Mouse (Mus musculus): ENCODE measurements around the gene Mybpc2. TPM values are rescaled to one million over a fixed set of nuclear protein-coding genes. Genes with fewer than 3 reads are reported as not detected.

Mybpc2 gene
- polyA plus RNA-seq, 1 experiment from 2014 or later = 0.10 TPM

GRCm38 (mm10) chr7:44549621-44550408 is 25.4 kb upstream of the Mybpc2 start:
- ATAC-seq (no peak), DNase-seq (ENCODE audit: low spot score) (no peak)
- WGBS = 95% methylated on average over 23 of the region's 23 CpGs
- no peaks in the 10 kb centered on the region for H3K9me3 ChIP-seq (replicated peaks; ENCODE audit: control insufficient read depth, low read length)
- H3K9ac ChIP-seq (ENCODE audit: low read length) = no peak overlapping the region
- peaks cover 31% of the 10 kb centered on the region for H3K36me3 ChIP-seq (ENCODE audit: control insufficient read depth, insufficient read depth, low read length)
- no peak overlapping the region for H3K4me3 ChIP-seq (ENCODE audit: low read depth, low read length)
- H3K27ac ChIP-seq (ENCODE audit: low read depth, low read length) = no peak overlapping the region
- H3K4me2 ChIP-seq (ENCODE audit: low read length) = no peak overlapping the region
- H3K27me3 ChIP-seq (replicated peaks; ENCODE audit: control insufficient read depth, insufficient read depth, low read length) = no peaks in the 10 kb centered on the region
- H3K4me1 ChIP-seq (ENCODE audit: control insufficient read depth, insufficient read depth, low read length) = peaks cover 10% of the 10 kb centered on the region

DNA sequence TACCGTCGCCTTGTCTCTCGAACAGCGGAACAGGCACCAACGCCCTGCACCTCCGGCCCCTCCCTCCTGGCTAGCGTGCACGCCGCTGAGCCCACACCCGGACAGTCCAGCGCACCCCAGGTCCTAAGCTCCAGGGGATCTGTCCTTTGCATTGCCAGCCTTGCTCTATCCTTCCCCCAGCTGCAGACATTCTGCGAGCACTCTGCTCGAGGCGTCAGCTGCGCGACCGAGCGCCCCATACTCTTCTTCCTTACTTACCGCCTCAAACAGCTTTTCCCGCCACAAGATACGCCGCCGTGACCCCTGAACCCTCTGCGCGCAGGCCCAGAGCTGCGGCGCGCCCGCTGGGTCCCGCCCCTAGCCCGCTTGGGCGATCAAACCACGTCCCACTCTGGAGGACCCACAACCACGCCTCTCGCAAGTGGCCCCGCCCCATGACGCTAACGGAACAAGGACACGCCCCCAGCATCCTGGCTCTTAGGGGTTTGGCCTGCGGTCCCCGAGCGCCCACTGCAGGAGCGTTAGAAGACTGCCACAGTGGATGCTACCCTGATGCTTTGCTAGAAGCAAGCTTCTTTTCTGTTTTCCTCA is 24.1 kb upstream of the Mybpc2 start, which contains the start of gene Pold1:
Gene Pold1 (minus strand): TSS at position 353 of the 591 bp plus-strand sequence.
- peak within 1 kb of the TSS; percentile 90 for H3K4me2 ChIP-seq (ENCODE audit: low read length)
- H3K4me3 ChIP-seq (ENCODE audit: low read depth, low read length) = peak within 1 kb of the TSS; percentile 50
- H3K27me3 ChIP-seq (replicated peaks; ENCODE audit: control insufficient read depth, insufficient read depth, low read length) = no peaks in the 10 kb centered on the region
- no peaks in the 10 kb centered on the region for H3K9me3 ChIP-seq (replicated peaks; ENCODE audit: control insufficient read depth, low read length)
- H3K27ac ChIP-seq (ENCODE audit: low read depth, low read length) = peak within 1 kb of the TSS; percentile 54
- H3K36me3 ChIP-seq (ENCODE audit: control insufficient read depth, insufficient read depth, low read length) = peaks cover 31% of the 10 kb centered on the region
- DNase-seq (ENCODE audit: low spot score) = peak; percentile 99
- peak; percentile 93 for ATAC-seq
- H3K4me1 ChIP-seq (ENCODE audit: control insufficient read depth, insufficient read depth, low read length) = peaks cover 10% of the 10 kb centered on the region
- peak within 1 kb of the TSS; percentile 64 for H3K9ac ChIP-seq (ENCODE audit: low read length)
- 0% methylated on average over 43 of the region's 43 CpGs for WGBS

DNA sequence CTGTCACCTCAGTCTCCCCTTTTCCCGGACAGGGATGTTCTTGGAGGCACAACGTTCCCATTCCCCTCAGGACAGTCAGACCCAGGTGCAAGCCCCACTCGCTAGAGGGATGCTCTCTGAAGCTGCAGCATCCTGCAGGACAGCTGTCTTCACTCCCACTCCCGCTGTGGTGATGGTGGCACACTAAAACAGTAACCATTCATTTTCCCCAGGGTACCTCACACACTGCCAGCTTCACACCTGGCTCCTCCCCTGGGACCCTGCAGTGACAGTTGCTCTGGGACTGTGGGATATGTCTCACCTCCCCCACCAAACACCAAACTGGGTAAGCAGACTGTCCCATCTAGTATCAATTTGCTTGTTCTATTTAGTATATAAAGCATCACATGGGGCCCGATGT is 23.3 kb upstream of the Mybpc2 start:
- Histone ChIP-seq H3K4me3 (ENCODE audit: low read depth, low read length) (peak overlapping the region; percentile 50), H3K4me2 (ENCODE audit: low read length) (peak overlapping the region; percentile 90), H3K27me3 (replicated peaks; ENCODE audit: control insufficient read depth, insufficient read depth, low read length) (no peaks in the 10 kb centered on the region), H3K9me3 (replicated peaks; ENCODE audit: control insufficient read depth, low read length) (no peaks in the 10 kb centered on the region), H3K36me3 (ENCODE audit: control insufficient read depth, insufficient read depth, low read length) (peaks cover 33% of the 10 kb centered on the region), H3K27ac (ENCODE audit: low read depth, low read length) (no peak overlapping the region), H3K4me1 (ENCODE audit: control insufficient read depth, insufficient read depth, low read length) (peaks cover 6% of the 10 kb centered on the region), H3K9ac (ENCODE audit: low read length) (peak overlapping the region; percentile 64)
- DNase-seq (ENCODE audit: low spot score) = no peak
- WGBS = 19% methylated on average over 5 of the region's 5 CpGs
- ATAC-seq = no peak

DNA sequence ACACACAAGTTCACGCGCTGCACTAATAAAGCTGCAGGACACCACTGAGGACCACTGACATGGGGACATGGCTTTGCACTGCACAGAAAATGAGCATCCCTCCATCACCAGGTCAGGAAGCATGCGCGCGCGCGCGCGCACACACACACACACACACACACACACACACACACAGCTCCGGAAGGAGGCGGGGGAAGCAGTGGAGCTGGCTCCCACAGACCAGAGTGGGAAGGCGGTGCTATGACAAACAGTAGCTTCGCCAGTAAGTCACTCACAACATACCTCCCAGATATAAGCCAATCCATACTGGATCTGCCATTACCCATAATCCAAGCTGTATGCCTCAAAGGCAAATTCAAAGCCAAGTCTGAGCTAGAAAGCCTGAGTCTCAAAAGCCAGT is 22.6 kb upstream of the Mybpc2 start:
- no peak for ATAC-seq
- H3K4me2 ChIP-seq (ENCODE audit: low read length) = peak overlapping the region; percentile 90
- peaks cover 35% of the 10 kb centered on the region for H3K36me3 ChIP-seq (ENCODE audit: control insufficient read depth, insufficient read depth, low read length)
- DNase-seq (ENCODE audit: low spot score) = no peak
- peaks cover 6% of the 10 kb centered on the region for H3K4me1 ChIP-seq (ENCODE audit: control insufficient read depth, insufficient read depth, low read length)
- no peaks in the 10 kb centered on the region for H3K9me3 ChIP-seq (replicated peaks; ENCODE audit: control insufficient read depth, low read length)
- peak overlapping the region; percentile 64; the same call in 1 of the 2 replicates for H3K9ac ChIP-seq (ENCODE audit: low read length)
- no peak overlapping the region for H3K27ac ChIP-seq (ENCODE audit: low read depth, low read length)
- WGBS = 96% methylated on average over 13 of the region's 13 CpGs
- no peaks in the 10 kb centered on the region for H3K27me3 ChIP-seq (replicated peaks; ENCODE audit: control insufficient read depth, insufficient read depth, low read length)
- H3K4me3 ChIP-seq (ENCODE audit: low read depth, low read length) = 0 out of 2 replicates have a peak overlapping the region, but pooled peaks have one; percentile 50

DNA sequence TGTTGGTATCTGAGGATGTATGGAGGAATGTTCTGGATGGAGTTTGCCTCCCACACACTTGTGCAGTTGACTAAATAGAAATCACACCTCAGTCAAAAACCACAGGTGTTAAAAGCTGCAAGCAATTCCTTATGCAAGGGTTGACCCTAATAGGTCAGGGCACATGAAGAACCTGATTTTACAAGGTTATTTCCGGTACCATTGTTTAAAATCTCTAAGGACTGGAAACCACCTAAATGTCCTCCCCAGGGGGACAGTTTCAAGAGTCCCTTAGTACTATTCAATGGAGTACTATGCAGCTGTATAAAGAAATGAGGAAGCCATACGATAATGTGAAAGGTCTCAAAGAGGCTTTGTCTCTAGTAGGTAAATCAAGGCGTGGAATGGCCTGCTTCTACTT is 21.8 kb upstream of the Mybpc2 start:
- no peak for DNase-seq (ENCODE audit: low spot score)
- ATAC-seq = no peak
- Histone ChIP-seq H3K9ac (ENCODE audit: low read length) (no peak overlapping the region), H3K27me3 (replicated peaks; ENCODE audit: control insufficient read depth, insufficient read depth, low read length) (no peaks in the 10 kb centered on the region), H3K27ac (ENCODE audit: low read depth, low read length) (no peak overlapping the region), H3K4me3 (ENCODE audit: low read depth, low read length) (no peak overlapping the region), H3K36me3 (ENCODE audit: control insufficient read depth, insufficient read depth, low read length) (peaks cover 35% of the 10 kb centered on the region), H3K4me1 (ENCODE audit: control insufficient read depth, insufficient read depth, low read length) (peaks cover 6% of the 10 kb centered on the region), H3K9me3 (replicated peaks; ENCODE audit: control insufficient read depth, low read length) (no peaks in the 10 kb centered on the region), H3K4me2 (ENCODE audit: low read length) (no peak overlapping the region)
- 97% methylated on average over 3 of the region's 3 CpGs for WGBS

DNA sequence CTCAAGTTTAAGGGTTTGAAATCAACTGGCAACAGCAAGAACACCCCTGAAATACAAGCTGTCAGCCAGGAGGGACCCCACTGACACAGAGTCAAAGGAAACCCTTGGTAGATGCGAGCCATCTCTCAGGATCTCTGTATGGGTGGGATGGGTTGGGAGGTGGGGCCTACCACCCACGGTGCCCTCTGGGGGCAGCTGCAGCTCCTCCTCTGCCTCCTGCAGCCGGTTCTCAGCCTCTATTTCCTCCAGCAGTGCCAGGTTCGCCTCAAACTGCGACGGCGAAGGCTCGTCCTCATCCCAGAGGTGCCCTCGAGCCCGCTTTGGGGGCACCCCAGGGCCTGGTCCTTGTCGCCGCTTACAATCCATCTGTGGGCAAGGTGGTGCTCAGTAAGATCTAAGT is 18.6 kb upstream of the Mybpc2 start:
- Histone ChIP-seq H3K4me3 (ENCODE audit: low read depth, low read length) (no peak overlapping the region), H3K9me3 (replicated peaks; ENCODE audit: control insufficient read depth, low read length) (no peaks in the 10 kb centered on the region), H3K27ac (ENCODE audit: low read depth, low read length) (no peak overlapping the region), H3K9ac (ENCODE audit: low read length) (no peak overlapping the region), H3K4me1 (ENCODE audit: control insufficient read depth, insufficient read depth, low read length) (peaks cover 5% of the 10 kb centered on the region), H3K36me3 (ENCODE audit: control insufficient read depth, insufficient read depth, low read length) (peaks cover 47% of the 10 kb centered on the region), H3K4me2 (ENCODE audit: low read length) (no peak overlapping the region), H3K27me3 (replicated peaks; ENCODE audit: control insufficient read depth, insufficient read depth, low read length) (no peaks in the 10 kb centered on the region)
- 80% methylated on average over 12 of the region's 12 CpGs for WGBS
- DNase-seq (ENCODE audit: low spot score) (no peak), ATAC-seq (no peak)

- 97% methylated on average over 11 of the region's 11 CpGs for WGBS
- Histone ChIP-seq H3K9ac (ENCODE audit: low read length) (no peak overlapping the region), H3K36me3 (ENCODE audit: control insufficient read depth, insufficient read depth, low read length) (peaks cover 52% of the 10 kb centered on the region), H3K4me1 (ENCODE audit: control insufficient read depth, insufficient read depth, low read length) (peaks cover under 1% of the 10 kb centered on the region), H3K4me3 (ENCODE audit: low read depth, low read length) (no peak overlapping the region), H3K9me3 (replicated peaks; ENCODE audit: control insufficient read depth, low read length) (no peaks in the 10 kb centered on the region), H3K4me2 (ENCODE audit: low read length) (no peak overlapping the region), H3K27ac (ENCODE audit: low read depth, low read length) (no peak overlapping the region), H3K27me3 (replicated peaks; ENCODE audit: control insufficient read depth, insufficient read depth, low read length) (no peaks in the 10 kb centered on the region)
- DNase-seq (ENCODE audit: low spot score) (no peak), ATAC-seq (no peak)
Observed at GRCm38 (mm10) chr7:44542555-44542954, 18.1 kb upstream of the Mybpc2 start.

DNA sequence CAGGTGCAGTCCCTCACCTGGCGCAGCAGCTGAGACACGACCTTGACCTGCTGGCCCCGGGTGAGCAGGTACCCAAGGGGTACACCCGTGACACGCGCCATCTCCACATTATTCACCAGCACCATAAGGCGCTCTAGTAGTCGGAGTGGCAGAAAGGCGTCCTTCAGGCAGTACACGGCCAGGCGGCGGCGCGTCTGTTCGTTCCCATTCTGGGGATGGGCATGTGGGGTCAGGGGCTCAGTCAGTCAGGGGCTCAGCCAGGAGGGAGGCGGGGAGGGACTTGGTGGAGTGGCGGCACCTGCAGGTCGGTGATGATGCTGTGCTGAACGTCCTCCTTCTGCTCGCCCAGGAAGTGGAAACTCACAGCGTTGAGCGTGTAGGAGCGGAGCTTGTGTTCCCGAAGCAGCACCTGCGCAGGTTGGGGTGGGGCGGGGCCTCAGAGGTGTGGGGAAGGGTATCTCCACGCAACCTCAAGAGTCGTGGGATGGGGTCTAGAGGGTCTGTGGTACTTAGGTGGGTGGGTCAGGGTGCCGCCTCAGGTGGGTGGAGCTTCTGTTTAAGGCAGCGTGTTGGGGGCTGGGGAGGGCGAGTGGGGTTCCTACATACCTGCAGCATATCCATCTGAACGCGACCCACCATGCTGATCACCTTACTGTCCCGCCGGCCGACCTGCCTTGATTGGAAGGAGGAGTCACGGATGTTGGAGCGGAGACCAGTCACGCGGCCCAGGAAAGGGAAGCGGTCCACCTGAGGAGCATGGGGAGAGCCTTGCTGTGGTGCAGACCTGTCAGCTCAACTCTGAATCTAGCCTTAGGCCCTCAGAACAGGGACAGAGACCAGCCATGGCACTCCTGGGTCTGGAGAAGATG is 14.5 kb upstream of the Mybpc2 start:
- Histone ChIP-seq H3K36me3 (ENCODE audit: control insufficient read depth, insufficient read depth, low read length) (peaks cover 82% of the 10 kb centered on the region), H3K4me2 (ENCODE audit: low read length) (no peak overlapping the region), H3K27ac (ENCODE audit: low read depth, low read length) (no peak overlapping the region), H3K4me3 (ENCODE audit: low read depth, low read length) (no peak overlapping the region), H3K9ac (ENCODE audit: low read length) (no peak overlapping the region), H3K4me1 (ENCODE audit: control insufficient read depth, insufficient read depth, low read length) (no peaks in the 10 kb centered on the region), H3K27me3 (replicated peaks; ENCODE audit: control insufficient read depth, insufficient read depth, low read length) (no peaks in the 10 kb centered on the region), H3K9me3 (replicated peaks; ENCODE audit: control insufficient read depth, low read length) (no peaks in the 10 kb centered on the region)
- DNase-seq (ENCODE audit: low spot score) (no peak), ATAC-seq (no peak)
- WGBS = 92% methylated on average over 41 of the region's 41 CpGs

Data from forebrain, embryonic 14.5 days (tissue).